Mouse (Mus musculus) thymus, adult 2 months (tissue): Measurements from ENCODE around the gene Trappc3.

Experiments
- CTCF ChIP-seq: fragments of 200-500 bp; IDR thresholded peaks from 2 replicates; pipeline ENCODE4 v1.5.1; 2012; ENCODE audit warnings: mild to moderate bottlenecking, control low read depth, low read length, moderate library complexity, borderline replicate concordance; ENCODE audit not compliant: control insufficient read depth, poor library complexity, insufficient read depth; ENCODE audit errors: extremely low read depth
- POLR2A ChIP-seq: fragments of 200-500 bp; IDR thresholded peaks from 2 replicates; pipeline ENCODE4 v1.6.1; 2012; ENCODE audit warnings: mild to moderate bottlenecking, low read length, control low read depth, moderate library complexity; ENCODE audit not compliant: control insufficient read depth, poor library complexity, insufficient read depth; ENCODE audit errors: extremely low read depth

DNA sequence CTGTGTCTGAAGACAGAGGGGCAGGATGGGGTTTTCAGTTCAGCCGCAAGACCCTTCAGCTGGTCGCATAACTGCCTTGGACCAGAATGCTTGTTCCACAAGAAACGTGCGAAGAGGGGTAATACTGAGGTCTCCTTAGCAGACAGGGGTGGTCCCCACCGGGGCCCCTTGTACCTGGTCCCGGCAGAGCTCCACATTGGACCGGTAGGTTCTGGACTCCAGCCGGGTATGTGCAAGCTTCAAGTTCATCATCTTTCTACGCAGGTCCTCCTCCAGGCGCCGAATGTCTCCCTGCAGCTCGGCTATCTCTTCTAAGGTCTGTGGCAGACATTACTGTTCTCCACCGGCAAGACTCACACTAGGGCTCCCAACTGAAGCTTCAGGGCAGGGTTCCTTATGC, 60.5 kb downstream of the Trappc3 start:
- TF ChIP-seq POLR2A (no peak), CTCF (no peak)
